Mouse (Mus musculus) embryonic fibroblast, embryonic 13.5 days (primary cell): Measurements from ENCODE around the gene Rasal1.

ENCODE experiments used
- CTCF ChIP-seq: IDR thresholded peaks from 2 replicates; pipeline ENCODE4 v1.5.1; 2011; ENCODE audit warnings: mild to moderate bottlenecking, control low read depth, low read length, moderate library complexity, borderline replicate concordance; ENCODE audit not compliant: insufficient read depth
- POLR2A ChIP-seq: IDR thresholded peaks from 2 replicates; pipeline ENCODE4 v1.6.1; 2011; ENCODE audit warnings: low read depth, mild to moderate bottlenecking, control low read depth, low read length, moderate library complexity

GRCm38 (mm10) chr5:120634860-120635259, 13.8 kb upstream of the Rasal1 start:
- TF ChIP-seq CTCF = no peak
- TF ChIP-seq POLR2A = no peak
